Mouse (Mus musculus): ENCODE data around the gene Lpcat3. TPM values are rescaled to one million over a fixed set of nuclear protein-coding genes. Genes with fewer than 3 reads are reported as not detected.

Lpcat3 gene
- polyA plus RNA-seq, 1 experiment, result 282 TPM

DNA sequence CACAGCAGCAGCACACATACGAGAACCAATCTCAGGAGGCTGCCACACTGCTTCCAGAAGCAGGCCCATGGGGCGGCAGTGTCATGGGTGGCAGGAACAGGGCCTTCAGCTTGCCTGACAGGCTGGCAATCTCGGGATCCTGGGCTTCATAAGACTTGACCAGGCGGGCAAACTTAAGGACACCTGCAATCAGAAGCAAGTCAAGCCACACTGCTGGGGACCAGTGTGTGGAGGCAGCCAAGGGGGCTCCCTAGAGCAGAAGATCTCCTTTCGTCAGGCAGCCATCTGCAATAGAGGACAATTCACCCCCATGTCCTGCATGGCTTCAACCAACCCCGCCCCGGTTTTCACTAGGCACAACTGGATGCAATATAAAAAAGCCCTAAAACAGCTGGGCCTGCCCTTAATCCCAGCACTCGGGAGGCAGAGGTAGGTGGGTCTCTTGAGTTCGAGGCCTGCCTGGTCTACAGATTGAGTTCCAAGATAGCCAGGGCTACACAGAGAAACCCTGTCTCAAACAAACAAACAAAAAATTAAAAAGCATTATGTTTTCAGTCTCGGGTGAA is 76.5 kb downstream of the Lpcat3 start:
- Histone ChIP-seq H3K4me3 (ENCODE audit: control insufficient read depth, low read depth, low read length) (peak overlapping the region; percentile 6), H3K4me1 (ENCODE audit: control insufficient read depth, insufficient read depth, low read length) (peaks cover 8% of the 10 kb centered on the region), H3K27me3 (ENCODE audit: control insufficient read depth, insufficient read depth, low read length) (no peaks in the 10 kb centered on the region), H3K27ac (ENCODE audit: control insufficient read depth, insufficient read depth, low read depth, low read length) (no peak overlapping the region), H3K36me3 (ENCODE audit: control insufficient read depth, insufficient read depth, low read length) (no peaks in the 10 kb centered on the region)
- no peak for TF ChIP-seq CTCF (IDR thresholded peaks at IDR 0.05; ENCODE audit: control insufficient read depth, insufficient read depth, insufficient replicate concordance, low read depth, low read length)
- no peak for TF ChIP-seq POLR2A (IDR thresholded peaks at IDR 0.05; ENCODE audit: control insufficient read depth, low read depth, low read length)

DNA sequence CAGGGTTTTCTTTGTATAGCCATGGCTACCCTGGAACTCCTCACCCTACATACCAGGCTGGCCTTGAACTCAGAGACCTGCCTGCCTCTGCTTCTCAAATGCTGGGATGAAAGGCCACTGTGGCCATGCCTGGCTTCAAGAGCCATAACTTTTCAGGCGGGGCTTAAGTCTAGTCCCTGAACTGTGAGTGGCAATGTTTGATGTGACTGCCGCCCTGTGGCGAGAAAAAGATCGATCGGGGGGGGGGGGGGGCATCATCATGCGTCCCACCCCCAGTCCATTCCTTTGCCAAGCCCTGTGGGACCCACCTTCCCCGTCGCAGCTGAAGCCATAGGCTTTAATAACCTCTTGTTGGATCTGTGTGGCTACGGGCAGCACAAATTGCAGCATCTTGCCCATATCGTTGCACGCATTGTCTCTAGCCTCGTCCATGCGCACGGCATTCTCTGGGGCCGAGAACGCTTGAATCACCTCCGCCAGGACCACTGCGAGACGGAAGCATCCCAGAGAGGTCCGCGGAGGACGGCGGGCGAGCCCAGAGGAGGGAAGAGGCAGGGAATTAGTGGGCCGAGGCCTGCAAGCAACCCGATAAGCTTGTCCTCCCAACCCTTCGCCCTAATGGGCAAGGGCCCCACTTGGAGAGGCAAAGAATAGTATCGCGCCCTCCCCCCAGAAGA is 77.5 kb downstream of the Lpcat3 start:
- H3K4me1 ChIP-seq (ENCODE audit: control insufficient read depth, insufficient read depth, low read length), result peaks cover 16% of the 10 kb centered on the region
- no peak for TF ChIP-seq POLR2A (IDR thresholded peaks at IDR 0.05; ENCODE audit: control insufficient read depth, low read depth, low read length)
- no peak; the same call in 1 of the 2 replicates for TF ChIP-seq CTCF (IDR thresholded peaks at IDR 0.05; ENCODE audit: control insufficient read depth, insufficient read depth, insufficient replicate concordance, low read depth, low read length)
- H3K27me3 ChIP-seq (ENCODE audit: control insufficient read depth, insufficient read depth, low read length), result no peaks in the 10 kb centered on the region
- H3K36me3 ChIP-seq (ENCODE audit: control insufficient read depth, insufficient read depth, low read length), result no peaks in the 10 kb centered on the region
- peak overlapping the region; percentile 98 for H3K27ac ChIP-seq (ENCODE audit: control insufficient read depth, insufficient read depth, low read depth, low read length)
- H3K4me3 ChIP-seq (ENCODE audit: control insufficient read depth, low read depth, low read length), result peak overlapping the region; percentile 93

DNA sequence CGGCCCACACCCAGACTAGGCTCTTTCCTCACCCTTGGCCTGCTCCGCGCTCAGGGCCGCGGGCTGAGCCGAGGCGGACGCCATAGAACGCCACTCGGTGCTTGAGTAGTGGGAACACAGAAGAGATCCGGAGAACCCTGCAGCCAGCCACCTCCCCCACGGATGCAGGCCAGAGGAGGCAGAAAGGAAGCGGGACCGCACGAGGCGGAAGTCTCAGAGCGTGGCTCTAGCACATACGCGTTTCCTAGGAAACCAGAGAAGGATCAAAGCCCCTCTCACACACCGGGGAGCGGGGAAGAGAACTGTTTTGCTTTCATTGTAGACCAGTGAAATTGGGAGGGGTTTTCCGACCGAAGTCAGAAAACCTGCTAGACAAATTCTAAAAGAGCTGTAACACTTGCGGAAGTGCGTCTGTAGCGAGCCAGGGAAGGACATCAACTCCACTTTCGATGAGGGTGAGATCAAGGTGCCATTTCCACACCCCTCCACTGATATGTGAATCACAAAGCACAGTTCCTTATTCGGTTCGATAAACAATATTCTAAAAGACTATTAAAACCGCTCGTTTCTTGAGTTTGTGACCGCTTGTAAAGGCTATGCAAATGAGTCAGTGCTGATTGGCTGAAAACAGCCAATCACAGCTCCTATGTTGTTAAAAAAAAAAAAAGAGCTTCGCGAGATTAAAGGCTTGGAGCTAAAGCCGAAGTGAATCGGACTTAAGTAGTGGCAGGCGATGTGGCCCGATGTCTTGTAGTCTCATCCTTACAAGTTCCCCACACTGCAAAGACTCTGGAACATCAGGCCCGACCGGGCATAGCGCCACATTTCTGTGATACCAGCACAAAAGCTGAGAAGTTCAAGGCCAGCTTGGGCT is 78.3 kb downstream of the Lpcat3 start, which contains the start of gene Grcc10:
Grcc10 (minus strand) TSS at position 487 of the 874 bp plus-strand sequence.
- Histone ChIP-seq H3K36me3 (ENCODE audit: control insufficient read depth, insufficient read depth, low read length) (no peaks in the 10 kb centered on the region), H3K27me3 (ENCODE audit: control insufficient read depth, insufficient read depth, low read length) (no peaks in the 10 kb centered on the region), H3K4me1 (ENCODE audit: control insufficient read depth, insufficient read depth, low read length) (peaks cover 19% of the 10 kb centered on the region), H3K27ac (ENCODE audit: control insufficient read depth, insufficient read depth, low read depth, low read length) (peak within 1 kb of the TSS; percentile 98), H3K4me3 (ENCODE audit: control insufficient read depth, low read depth, low read length) (peak within 1 kb of the TSS; percentile 93)
- TF ChIP-seq CTCF (IDR thresholded peaks at IDR 0.05; ENCODE audit: control insufficient read depth, insufficient read depth, insufficient replicate concordance, low read depth, low read length) (no peak), POLR2A (IDR thresholded peaks at IDR 0.05; ENCODE audit: control insufficient read depth, low read depth, low read length) (peak; percentile 88)

DNA sequence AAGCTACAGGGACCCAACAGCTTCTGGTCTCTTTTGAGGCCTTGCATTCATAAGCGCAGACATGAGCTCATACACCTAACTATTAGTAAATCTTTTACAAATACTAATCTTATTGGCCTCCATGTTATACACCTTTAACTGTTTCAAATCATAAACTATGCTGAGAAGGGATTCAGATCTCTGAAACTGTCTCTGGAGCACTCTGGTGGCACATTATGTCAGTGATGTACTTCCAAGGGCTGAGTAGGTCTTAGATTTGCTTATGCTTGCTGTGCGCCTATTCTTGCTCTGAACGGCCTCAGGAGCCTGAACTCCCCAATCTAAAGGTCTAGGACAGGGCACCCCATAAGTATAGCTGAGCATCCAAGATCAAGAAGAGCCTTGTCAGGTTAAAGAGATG is 79.0 kb downstream of the Lpcat3 start:
- Histone ChIP-seq H3K27me3 (ENCODE audit: control insufficient read depth, insufficient read depth, low read length) (no peaks in the 10 kb centered on the region), H3K4me3 (ENCODE audit: control insufficient read depth, low read depth, low read length) (peak overlapping the region; percentile 93), H3K4me1 (ENCODE audit: control insufficient read depth, insufficient read depth, low read length) (peaks cover 26% of the 10 kb centered on the region), H3K27ac (ENCODE audit: control insufficient read depth, insufficient read depth, low read depth, low read length) (peak overlapping the region; percentile 98), H3K36me3 (ENCODE audit: control insufficient read depth, insufficient read depth, low read length) (no peaks in the 10 kb centered on the region)
- no peak for TF ChIP-seq POLR2A (IDR thresholded peaks at IDR 0.05; ENCODE audit: control insufficient read depth, low read depth, low read length)
- TF ChIP-seq CTCF (IDR thresholded peaks at IDR 0.05; ENCODE audit: control insufficient read depth, insufficient read depth, insufficient replicate concordance, low read depth, low read length), result no peak

DNA sequence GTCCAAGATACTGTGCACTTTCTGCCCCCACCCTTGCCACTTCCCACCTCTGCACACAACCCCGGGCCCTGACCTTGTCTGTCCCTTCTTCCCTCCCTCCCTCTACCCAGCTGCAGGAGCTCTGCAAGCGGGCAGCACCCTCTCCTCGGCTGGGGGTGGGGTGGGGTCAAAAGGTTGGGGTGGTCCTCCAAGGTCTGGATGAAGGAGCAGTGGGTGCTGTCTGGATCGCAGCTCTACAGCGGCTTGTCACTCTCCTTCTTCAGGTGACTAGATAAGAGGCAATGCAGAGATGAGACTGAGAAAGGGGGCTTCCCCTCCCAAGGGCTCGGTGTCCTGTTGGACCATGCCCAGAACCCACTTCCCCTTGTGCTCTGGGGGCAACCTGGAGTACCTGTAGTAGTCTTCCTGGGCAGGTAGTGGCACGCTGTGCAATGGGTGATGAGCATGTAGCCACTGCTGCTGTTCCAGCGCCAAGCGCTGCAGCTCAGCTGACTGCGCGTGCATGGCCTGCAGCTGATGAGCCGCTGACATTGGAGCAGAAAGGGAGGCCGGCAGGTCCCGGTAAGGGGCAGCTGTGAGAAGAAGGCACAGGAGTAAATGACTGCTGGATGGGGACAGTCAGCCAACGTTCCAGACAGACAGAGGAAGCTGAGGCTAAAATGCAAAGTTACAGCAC is 80.2 kb downstream of the Lpcat3 start:
- no peaks in the 10 kb centered on the region for H3K36me3 ChIP-seq (ENCODE audit: control insufficient read depth, insufficient read depth, low read length)
- no peak for TF ChIP-seq POLR2A (IDR thresholded peaks at IDR 0.05; ENCODE audit: control insufficient read depth, low read depth, low read length)
- no peak for TF ChIP-seq CTCF (IDR thresholded peaks at IDR 0.05; ENCODE audit: control insufficient read depth, insufficient read depth, insufficient replicate concordance, low read depth, low read length)
- no peak overlapping the region; the same call in 1 of the 2 replicates for H3K4me3 ChIP-seq (ENCODE audit: control insufficient read depth, low read depth, low read length)
- H3K4me1 ChIP-seq (ENCODE audit: control insufficient read depth, insufficient read depth, low read length), result peaks cover 26% of the 10 kb centered on the region
- H3K27me3 ChIP-seq (ENCODE audit: control insufficient read depth, insufficient read depth, low read length), result no peaks in the 10 kb centered on the region
- H3K27ac ChIP-seq (ENCODE audit: control insufficient read depth, insufficient read depth, low read depth, low read length), result no peak overlapping the region

DNA sequence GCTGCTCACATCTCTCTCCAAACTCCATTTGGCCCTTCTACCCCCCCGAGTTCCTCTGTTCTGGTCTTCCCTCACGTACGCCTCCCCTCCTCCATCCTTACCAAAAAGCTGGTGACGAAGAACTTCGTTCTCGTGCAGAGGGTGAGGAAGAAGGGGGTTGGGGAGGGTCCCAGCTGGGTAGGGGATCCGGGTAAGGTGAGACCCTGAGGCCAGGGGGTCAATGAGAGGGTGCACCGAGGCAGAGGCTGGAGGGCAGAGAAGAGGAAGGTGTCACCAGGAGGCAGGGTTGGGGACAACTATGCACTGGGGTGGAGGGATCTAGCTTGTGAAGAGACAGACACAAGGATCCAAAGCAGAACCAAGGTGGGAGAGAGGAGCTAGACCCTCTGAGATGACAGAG is 80.8 kb downstream of the Lpcat3 start:
- H3K36me3 ChIP-seq (ENCODE audit: control insufficient read depth, insufficient read depth, low read length), result no peaks in the 10 kb centered on the region
- TF ChIP-seq POLR2A (IDR thresholded peaks at IDR 0.05; ENCODE audit: control insufficient read depth, low read depth, low read length) (no peak), CTCF (IDR thresholded peaks at IDR 0.05; ENCODE audit: control insufficient read depth, insufficient read depth, insufficient replicate concordance, low read depth, low read length) (no peak)
- H3K27me3 ChIP-seq (ENCODE audit: control insufficient read depth, insufficient read depth, low read length), result no peaks in the 10 kb centered on the region
- H3K4me3 ChIP-seq (ENCODE audit: control insufficient read depth, low read depth, low read length), result no peak overlapping the region
- H3K27ac ChIP-seq (ENCODE audit: control insufficient read depth, insufficient read depth, low read depth, low read length), result no peak overlapping the region
- peaks cover 26% of the 10 kb centered on the region for H3K4me1 ChIP-seq (ENCODE audit: control insufficient read depth, insufficient read depth, low read length)
